Mouse (Mus musculus) gonadal fat pad, adult 2 months (tissue): ENCODE data around the gene Ccdc81. TPM values are rescaled to one million over a fixed set of nuclear protein-coding genes. Genes with fewer than 3 reads are reported as not detected.

Source experiments
- polyA plus RNA-seq: library from polyadenylated mRNA; depleted of rRNA; stranded (reverse); fragments of >200 nt; gene quantifications from 2 replicates; pipeline ENCODE4 v1.2.3, GENCODE M21; 2012; rRNA removed

The Ccdc81 gene
- polyA plus RNA-seq, 1 experiment = 0.27 TPM

Other genes with a start within 250 kb of the Ccdc81 start
- gene Hikeshi, start 37.6 kb upstream of the Ccdc81 start, polyA plus RNA-seq = 36.9 and 41.4 TPM in 2 replicates
- 10.1 and 12.4 TPM in 2 replicates for gene Eed, start 77.4 kb upstream of the Ccdc81 start, polyA plus RNA-seq
- gene Picalm, start 226.6 kb upstream of the Ccdc81 start, polyA plus RNA-seq = 63.1 and 68.4 TPM in 2 replicates